Mouse (Mus musculus) layer of hippocampus, postnatal 10 days (tissue): ENCODE data around the gene 1700030K09Rik. TPM values are rescaled to one million over a fixed set of nuclear protein-coding genes. Genes with fewer than 3 reads are reported as not detected.

Experiments
- DNase-seq, 2 experiments: peaks; one replicate each; pipeline ENCODE4 v3.0.0; 2021; ENCODE audit warnings: low spot score in 2 of 2
- total RNA-seq, 2 experiments: library from RNA; stranded (reverse); gene quantifications; 2 replicates each; pipeline ENCODE4 v1.2.3; 2021

Gene 1700030K09Rik
- total RNA-seq, 2 experiments from 2014 or later, result 11.0 to 13.0 TPM

- DNase-seq, result no peak
Observed at GRCm38 (mm10) chr8:72458457-72458856, 14.8 kb downstream of the 1700030K09Rik start.

DNA sequence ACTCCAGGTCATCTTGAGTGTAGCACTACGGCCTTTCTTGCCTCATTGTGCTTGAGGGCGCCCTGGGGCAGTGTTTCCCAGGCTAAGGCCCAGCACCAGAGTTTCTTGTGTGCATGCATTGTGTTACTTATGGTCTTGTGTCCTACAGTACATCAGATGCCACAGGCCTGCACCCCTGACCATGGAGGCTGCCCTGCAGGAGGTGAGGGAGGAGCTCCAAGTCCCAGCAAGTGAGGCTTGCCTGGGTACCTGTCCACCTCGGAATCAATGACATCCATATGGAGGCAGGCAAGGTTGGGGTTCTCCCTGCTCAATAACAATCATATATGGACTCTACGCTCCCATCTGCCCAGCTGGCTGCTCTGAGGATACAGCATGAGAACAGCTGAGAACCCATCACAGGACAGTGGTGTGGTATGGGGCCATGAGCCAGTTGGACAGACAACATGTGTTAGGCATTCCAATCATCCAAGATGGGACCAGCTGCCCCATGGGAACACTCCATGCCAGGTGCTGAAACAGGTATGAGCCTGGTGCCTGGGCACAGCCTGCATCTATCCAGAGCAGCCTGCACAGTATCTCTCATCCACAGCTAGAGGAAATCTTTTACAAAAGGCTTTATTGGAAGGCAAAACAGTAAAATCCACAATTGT, 16.3 kb downstream of the 1700030K09Rik start:
- no peak for DNase-seq

DNA sequence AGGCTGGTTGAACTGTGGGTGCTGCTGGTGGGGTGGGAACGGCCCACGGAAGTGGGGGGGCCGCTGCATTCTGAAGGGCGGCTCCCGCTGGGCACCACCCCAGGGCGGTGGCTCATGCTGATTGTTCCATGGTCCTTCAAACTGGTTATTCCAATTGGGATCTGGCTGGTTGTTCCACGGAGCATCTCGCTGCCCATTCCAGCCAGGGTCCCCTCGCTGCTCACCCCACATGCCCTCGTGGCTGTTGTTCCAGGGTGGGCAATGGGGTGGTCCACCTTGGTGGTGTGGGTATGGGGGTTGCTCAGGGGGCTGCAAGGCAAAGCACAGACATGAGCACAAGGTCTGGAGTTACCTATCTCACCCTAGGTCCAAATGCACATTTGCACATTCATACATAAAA, 20.5 kb downstream of the 1700030K09Rik start:
- DNase-seq, result no peak

GRCm38 (mm10) chr8:72469243-72469642, 25.6 kb downstream of the 1700030K09Rik start:
- no peak for DNase-seq

GRCm38 (mm10) chr8:72469984-72470383, 26.3 kb downstream of the 1700030K09Rik start:
- no peak for DNase-seq

- DNase-seq, result no peak
Observed at GRCm38 (mm10) chr8:72470684-72471083, 27.0 kb downstream of the 1700030K09Rik start.

DNA sequence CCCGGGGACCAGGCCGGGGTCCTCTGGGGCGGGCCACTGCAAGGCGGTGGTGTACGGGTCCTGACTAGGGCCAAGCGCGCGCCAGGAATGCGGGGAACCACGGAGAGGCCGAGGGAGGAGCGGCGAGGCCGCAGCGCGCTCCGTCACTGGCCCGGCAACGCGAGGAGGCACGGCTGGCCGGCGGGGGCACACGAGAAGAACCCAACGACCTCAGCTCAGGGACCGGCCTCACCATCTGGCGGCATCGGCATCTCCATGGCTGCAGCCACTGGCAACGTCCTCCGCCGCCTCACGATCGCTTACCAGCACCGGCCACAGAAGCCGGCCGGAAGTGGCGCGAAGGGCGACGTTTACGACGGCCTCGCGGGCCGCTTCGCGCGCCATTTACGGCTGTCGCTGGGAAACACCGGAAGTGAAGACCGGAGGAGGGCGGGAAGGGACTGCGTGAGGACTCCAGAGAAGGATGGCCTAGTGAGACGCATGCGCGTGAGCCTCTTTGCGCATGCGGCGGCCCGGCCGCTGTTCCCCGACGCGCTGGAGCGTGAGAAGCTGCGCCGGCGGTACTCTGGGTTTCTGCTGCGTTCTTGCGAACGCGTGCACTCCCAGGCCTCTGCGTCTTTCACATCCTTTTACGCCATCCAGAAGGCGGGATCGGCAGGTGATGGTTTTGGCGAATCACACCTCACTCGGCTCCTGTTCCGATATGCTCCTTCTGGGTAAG, 31.3 kb downstream of the 1700030K09Rik start, which contains the start of gene Cherp:
TSS of gene Cherp (minus strand) at position 401 of the 721 bp plus-strand sequence.
- DNase-seq, result peak; percentile 95 to 97

- DNase-seq, result peak; percentile 32 to 50
Observed at GRCm38 (mm10) chr8:72485456-72486199, 41.9 kb downstream of the 1700030K09Rik start.

DNA sequence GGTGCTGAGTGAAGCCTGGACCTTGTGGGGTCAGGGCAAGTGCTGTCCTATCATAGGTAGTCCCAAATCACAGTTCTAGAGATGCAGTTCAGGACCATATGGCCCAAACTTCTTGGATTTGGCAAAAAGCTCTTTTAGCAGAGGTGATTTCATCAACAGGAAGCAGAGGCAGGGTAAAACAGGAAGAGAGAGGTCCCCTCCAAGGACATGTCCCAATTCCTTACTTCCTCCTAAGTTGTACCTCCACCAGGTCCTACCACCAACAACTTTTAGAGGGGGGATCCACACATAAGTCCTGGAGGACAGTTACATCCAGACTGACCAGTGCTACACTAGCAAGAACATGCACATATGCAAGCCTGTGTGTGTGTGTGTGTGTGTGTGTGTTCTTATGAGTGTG, 43.3 kb downstream of the 1700030K09Rik start:
- no peak for DNase-seq

DNA sequence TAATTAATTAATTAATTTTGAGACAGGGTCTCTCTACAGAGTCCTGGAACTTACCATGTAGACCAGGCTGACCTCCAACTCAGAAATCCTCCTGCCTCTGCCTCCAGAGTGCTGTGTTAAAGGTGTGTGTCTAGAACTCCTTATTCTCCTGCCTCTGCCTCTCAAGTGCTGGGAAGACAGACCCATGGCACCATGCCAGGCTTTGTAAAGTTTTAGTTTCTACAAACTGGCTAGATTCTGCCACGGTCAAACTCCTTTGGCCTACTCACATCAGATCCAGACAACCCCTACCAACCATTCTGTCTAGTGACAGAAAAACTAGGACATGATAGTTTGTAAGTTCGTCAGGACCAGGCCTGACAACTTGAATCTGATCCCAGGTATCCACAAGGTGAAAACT, 47.3 kb downstream of the 1700030K09Rik start:
- no peak for DNase-seq

DNA sequence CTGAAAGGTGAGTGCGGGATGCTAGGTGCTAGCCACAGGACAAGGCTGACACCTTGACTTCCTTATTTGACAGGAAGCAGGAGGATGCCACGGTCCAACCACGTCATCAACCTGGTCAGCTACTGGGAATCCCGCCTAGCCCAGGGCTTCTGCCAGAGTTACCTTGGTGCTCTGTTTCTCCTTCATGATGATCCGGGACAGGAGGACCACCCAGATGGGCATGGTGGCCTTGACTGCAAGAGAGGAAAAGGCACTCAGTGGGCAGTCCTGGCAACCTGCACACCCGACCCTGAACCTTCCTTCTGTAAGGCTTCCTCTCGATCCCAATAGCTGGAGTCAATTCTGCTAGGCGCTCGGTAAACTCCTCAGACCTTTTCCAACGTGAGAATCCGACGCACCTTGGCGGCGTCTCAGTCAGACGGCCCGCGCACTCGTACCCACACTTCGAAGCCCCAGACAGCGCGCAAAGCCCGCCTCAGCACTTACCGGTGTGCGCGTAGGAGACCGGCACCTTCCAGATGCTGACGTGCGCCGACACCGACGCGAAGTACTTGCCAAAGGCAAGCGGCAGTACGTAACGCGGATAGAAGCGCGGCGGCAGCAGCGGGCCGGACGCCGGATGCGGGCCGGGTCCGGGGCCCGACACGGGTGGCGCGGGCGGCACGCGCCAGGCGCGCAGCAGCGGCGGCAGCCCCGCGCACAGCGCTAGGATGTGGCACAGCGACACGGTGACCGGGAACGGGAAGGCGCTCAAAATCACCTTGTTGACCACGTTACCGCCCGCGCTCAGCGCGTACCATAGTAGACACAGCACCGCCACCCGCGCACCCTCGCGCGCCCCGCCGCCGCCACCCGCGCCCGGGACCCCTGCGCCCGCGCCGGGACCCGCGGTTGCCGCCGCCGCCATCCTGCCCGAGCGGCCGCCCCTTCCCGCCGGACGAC, 48.3 kb downstream of the 1700030K09Rik start, which contains the start of gene Slc35e1:
TSS of gene Slc35e1 (minus strand) at position 935 of the 942 bp plus-strand sequence.
- peak; percentile 36 to 39 for DNase-seq

DNA sequence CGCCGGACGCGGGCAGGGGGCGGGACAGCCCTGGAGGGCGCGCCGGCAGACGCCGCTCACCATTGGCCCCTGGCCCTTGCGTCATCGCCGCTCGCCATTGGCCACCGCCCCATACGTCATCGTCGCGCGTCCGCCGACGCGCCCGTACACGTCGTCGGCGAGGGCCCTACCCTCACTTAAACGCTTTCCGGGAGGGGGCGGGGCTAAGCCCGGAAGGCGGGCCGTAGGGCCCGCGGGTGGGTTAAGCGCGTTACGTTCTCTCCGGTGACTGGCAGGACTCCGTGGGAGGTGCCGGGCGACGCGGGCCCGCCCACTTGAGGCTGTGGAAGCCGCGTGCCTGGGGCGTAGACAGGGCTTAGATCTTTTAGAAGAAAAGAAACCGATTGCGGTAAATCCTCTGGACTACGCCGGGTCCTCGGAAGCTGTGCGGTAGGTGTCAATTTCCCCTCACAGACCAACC, 49.0 kb downstream of the 1700030K09Rik start:
- DNase-seq, result peak; percentile 99

DNA sequence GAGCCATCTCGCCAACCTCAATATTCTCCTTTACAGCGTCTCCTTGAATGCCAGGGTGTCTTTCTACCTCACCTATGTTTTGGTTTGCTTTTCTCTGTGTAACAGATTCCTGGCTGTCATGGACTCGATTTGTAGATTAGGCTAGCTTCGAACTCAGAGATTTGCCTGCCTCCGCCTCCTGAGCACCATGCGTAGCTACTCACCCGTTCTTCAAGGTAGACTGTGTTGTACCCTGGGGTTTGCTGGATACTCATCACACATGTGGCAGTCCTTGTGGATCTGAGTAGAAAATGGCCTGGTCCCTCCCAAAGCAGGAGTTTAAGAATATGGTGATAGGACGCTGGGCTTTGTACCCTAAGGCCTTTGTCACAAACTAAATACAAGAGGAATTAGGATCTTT, 49.7 kb downstream of the 1700030K09Rik start:
- no peak for DNase-seq

DNA sequence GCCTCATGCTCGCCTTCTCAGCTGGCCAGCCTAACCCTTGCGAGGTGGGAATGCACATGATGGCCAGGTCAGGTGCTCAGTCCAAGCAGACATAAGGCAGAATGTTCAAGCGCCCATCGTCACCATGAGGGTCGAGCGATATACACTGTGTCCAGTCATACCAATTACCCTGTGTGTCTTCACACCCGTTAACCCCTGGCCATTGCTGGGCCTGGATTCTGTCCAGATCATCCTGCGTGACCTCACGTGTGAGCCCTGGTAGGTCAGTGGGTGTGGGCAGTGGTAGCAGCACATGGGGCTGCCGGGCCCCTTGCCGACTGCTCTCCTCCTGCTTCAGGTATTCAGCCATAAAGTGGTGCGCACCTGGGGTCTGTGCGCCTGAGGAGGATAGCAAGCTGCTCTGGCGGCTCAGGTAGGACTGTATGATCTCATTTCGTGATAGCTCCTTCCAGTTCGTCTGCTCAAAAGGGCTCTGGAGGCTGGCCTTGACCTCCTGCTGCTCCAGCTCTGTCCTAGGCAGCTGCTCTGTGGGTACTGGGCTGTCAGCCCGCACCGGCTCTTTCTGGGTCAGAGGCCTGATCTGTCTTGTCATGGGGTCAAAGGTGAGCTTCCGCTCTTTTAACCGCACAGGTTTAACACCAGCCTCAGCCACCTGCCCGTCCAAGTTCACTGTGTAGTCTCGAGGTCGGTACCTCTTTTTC, 51.9 kb downstream of the 1700030K09Rik start:
- DNase-seq, result no peak

DNA sequence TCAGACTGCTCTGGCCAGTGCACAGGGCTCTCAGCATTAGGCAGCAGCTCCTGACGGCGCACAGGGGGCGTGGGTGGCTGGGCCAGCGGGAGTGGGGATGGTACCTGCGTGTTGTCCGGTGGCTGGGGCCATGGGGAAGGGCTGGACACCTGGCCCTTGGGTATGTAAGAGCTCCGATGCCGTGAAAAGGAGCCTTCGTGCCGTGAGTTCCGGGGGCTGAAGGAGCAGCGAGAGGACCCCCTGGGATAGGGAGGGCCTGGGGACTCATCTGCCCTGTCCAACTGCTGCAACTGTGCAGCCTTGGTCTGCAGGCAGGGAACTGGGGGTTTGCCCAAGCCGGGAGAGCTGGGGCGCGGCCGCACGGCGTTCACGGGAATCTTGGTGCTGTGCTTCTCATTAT, 52.5 kb downstream of the 1700030K09Rik start:
- no peak for DNase-seq

- DNase-seq, result no peak
Observed at GRCm38 (mm10) chr8:72497911-72498310, 54.2 kb downstream of the 1700030K09Rik start.

DNA sequence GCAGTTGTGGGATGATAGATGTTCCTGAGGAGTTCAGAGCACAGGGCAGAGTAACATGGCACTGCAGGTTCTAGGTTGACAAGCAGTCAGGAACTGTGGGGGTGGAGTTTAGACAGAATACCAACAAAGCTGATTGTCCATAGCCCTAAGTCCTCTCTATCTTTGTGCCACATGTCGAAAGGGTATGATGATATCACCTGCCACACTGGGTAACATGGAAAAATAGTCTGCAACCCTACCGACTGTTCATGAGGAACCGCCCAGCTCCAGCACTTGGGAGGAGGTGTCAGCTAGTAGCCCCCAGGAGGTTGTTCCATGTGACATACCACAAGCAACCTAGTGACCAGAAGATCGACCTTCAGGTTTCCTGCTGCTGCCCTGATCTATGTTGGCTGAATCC, 54.8 kb downstream of the 1700030K09Rik start:
- DNase-seq, result no peak

GRCm38 (mm10) chr8:72499521-72500284, 56.0 kb downstream of the 1700030K09Rik start:
- no peak for DNase-seq

- DNase-seq, result no peak
Observed at GRCm38 (mm10) chr8:72500521-72500931, 56.8 kb downstream of the 1700030K09Rik start.
